Mouse (Mus musculus) lung, embryonic 14.5 days (tissue): ENCODE measurements around the gene Mark1. TPM values are rescaled to one million over a fixed set of nuclear protein-coding genes. Genes with fewer than 3 reads are reported as not detected.

Experiments used
- ATAC-seq: fragments of 200-750 bp; cut with Nextera tagmentation; 2 replicates; pipeline ENCODE4 v1.8.0; 2017; ENCODE audit warnings: mild to moderate bottlenecking, moderate TSS enrichment, moderate library complexity; ENCODE audit not compliant: insufficient read depth
- DNase-seq: peaks from one replicate; pipeline ENCODE4 v3.0.0-alpha.2; 2015
- H3K27ac ChIP-seq: fragments of 300-500 bp; sonication (generic); 2 replicates; pipeline ENCODE4 v1.5.1; 2014; ENCODE audit warnings: low read depth, mild to moderate bottlenecking, moderate library complexity
- H3K27me3 ChIP-seq: fragments of 300-500 bp; sonication (generic); 2 replicates; pipeline ENCODE4 v1.6.1; 2014; ENCODE audit warnings: low read length, control low read depth; ENCODE audit not compliant: insufficient read depth
- H3K36me3 ChIP-seq: fragments of 300-500 bp; sonication (generic); 2 replicates; pipeline ENCODE4 v1.6.1; 2014; ENCODE audit warnings: control low read depth; ENCODE audit not compliant: insufficient read depth
- H3K4me1 ChIP-seq: fragments of 300-500 bp; sonication (generic); 2 replicates; pipeline ENCODE4 v1.6.1; 2014; ENCODE audit warnings: antibody characterized with exemption, control low read depth; ENCODE audit not compliant: insufficient read depth
- H3K4me2 ChIP-seq: fragments of 300-500 bp; sonication (generic); 2 replicates; pipeline ENCODE4 v1.6.1; 2014; ENCODE audit warnings: mild to moderate bottlenecking
- H3K4me3 ChIP-seq: fragments of 300-500 bp; sonication (generic); 2 replicates; pipeline ENCODE4 v1.5.1; 2014; ENCODE audit warnings: low read depth, low read length
- H3K9ac ChIP-seq: fragments of 300-500 bp; sonication (generic); 2 replicates; pipeline ENCODE4 v1.6.1; 2014
- H3K9me3 ChIP-seq: fragments of 300-500 bp; sonication (generic); 2 replicates; pipeline ENCODE4 v1.6.1; 2016; ENCODE audit warnings: low read depth, low read length, control low read depth
- CTCF ChIP-seq: IDR thresholded peaks from 2 replicates; pipeline ENCODE4 v1.5.1; 2016; ENCODE audit warnings: antibody characterized with exemption, low read depth
- WGBS: fragments of 180-500 bp; shearing (Covaris S2); extraction: QIAGEN DNeasy Blood & Tissue Kit; methylation state at CpG from one replicate; pipeline ENCODE4 v1.1.7; 2014; 5-methylcytosine and 5-hydroxymethylcytosine counted together
- polyA plus RNA-seq: library from polyadenylated mRNA; unstranded; fragments of >200 nt; fragmentation: Nextera tagmentation; extraction: Ambion mirVana; gene quantifications from 2 replicates; pipeline ENCODE4 v1.2.1, GENCODE M21; 2014

The Mark1 gene
- polyA plus RNA-seq, 1 experiment from 2014 or later, result 3.0 TPM

DNA sequence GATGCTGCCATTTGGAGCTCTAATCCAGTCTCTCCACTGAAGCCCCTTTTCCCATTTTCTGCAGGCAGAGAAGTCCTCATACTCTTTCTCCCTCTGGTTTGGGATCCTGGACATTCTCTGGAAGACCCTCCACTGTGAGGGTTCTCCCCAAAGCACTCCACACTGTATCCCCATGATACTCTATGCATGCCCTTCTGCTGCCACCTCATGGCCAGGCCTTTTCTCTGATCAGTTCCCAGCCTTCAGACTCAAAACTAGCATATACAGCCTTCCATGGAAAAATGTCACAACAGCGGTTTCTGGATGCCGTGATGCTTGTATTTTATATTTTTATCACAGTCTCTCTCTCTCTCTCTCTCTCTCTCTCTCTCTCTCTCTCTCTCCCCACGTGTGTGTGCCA lies 107.4 kb downstream of the Mark1 start:
- no peak for ATAC-seq
- Histone ChIP-seq H3K36me3 (no peaks in the 10 kb centered on the region; the same call in 1 of the 2 replicates), H3K27ac (no peak overlapping the region), H3K9me3 (no peaks in the 10 kb centered on the region), H3K27me3 (no peaks in the 10 kb centered on the region), H3K9ac (no peak overlapping the region), H3K4me2 (no peak overlapping the region), H3K4me3 (no peak overlapping the region), H3K4me1 (no peaks in the 10 kb centered on the region)
- TF ChIP-seq CTCF, result peak; percentile 49
- WGBS, result 68% methylated on average over 3 of the region's 3 CpGs
- DNase-seq, result peak; percentile 38

DNA sequence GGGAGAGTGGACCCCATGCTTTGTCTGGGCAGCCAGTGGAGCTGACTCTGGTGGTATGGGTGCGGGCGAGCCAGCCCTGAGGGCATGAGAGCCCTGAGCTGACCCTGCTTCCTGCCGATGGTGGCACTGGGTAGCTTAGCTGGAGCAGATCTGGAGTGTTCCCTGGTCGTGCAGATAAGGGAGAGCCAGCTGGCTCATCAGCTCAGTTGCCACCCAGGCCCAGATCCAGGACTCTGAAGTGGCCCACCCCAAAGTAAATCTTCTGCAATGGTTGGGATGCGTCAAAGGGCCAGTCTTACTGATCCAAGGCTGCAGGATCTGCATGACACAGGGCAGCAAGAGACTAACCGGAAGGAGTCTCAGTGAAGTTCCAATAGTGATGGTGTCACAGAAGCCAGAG lies 109.9 kb downstream of the Mark1 start:
- Histone ChIP-seq H3K27ac (no peak overlapping the region), H3K4me3 (no peak overlapping the region), H3K4me2 (no peak overlapping the region), H3K36me3 (no peaks in the 10 kb centered on the region), H3K27me3 (no peaks in the 10 kb centered on the region), H3K4me1 (no peaks in the 10 kb centered on the region), H3K9me3 (no peaks in the 10 kb centered on the region), H3K9ac (no peak overlapping the region)
- DNase-seq, result no peak
- TF ChIP-seq CTCF, result no peak
- 77% methylated on average over 6 of the region's 6 CpGs for WGBS
- no peak for ATAC-seq

DNA sequence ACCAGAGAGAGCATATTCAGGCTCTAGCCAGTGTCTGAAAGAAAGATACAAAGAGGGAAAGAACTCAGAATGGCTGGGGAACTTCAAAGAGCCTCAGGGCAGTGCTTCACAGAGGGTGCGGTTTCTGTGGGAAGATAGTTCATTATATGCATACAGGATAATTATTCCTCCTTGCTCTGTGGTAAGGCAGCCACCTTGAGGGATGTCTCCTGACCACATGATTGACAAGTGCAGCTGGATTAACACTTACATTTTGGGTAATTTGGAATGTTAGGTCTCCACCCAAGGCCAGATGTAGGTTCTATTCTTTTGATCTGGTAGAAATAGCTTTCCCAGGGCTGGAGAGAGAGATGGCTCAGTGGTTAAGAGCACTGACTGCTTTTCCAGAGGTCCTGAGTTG lies 113.2 kb downstream of the Mark1 start:
- Histone ChIP-seq H3K9ac (no peak overlapping the region), H3K4me1 (no peaks in the 10 kb centered on the region), H3K9me3 (no peaks in the 10 kb centered on the region), H3K4me3 (no peak overlapping the region), H3K36me3 (no peaks in the 10 kb centered on the region), H3K27me3 (peaks cover 32% of the 10 kb centered on the region), H3K4me2 (no peak overlapping the region), H3K27ac (no peak overlapping the region)
- ATAC-seq (no peak), DNase-seq (no peak)
- WGBS, result 68% methylated on average over 1 of the region's 1 CpGs
- no peak for TF ChIP-seq CTCF

DNA sequence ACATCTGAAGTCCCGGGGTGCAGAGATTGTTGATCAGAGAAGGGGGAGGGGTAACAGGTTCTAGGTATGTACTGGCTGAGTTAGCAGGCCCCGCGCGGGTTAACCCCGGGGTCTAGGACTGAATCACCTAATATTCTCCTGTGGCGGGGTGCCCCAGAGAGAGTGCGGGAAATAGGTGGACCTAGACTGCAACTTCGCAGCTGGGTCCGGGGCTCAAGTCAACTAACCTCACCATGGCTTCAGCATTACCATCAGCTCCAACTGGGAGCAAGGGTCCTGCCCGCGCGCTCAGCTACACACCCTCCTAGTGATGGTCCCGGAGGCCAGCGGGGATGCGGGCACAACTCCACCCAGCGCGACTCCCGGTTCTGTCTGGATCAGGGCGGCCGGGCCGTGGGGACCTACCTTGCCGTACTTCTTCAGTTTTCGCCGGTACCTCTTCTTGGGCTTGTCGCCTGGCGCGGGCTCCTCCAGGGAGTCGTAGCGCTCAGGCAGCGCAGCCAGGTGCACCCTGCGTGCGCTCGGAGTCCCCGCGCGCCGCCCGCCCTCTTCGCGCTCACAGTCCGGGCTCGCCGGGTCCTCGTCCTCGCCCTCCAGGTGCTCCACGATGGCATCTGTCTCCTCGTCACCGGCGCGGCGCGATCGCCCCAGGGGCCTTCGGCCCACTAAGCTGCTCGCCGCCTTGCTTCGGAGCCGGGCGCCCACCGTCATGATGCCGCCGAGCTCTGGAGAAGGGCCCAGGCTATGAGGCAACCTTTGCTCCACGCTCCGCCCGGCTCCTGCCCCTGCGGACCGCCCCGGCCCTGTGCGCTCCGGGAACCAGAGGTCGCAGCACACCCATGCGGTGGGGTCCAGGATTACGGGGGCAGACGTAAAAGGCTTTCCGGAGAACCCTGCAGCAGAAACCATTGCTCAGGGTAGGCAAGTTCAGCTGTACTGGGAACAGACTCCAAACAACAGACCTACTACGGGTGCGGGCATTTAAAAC lies 116.8 kb downstream of the Mark1 start, which contains the start of gene C130074G19Rik:
C130074G19Rik (minus strand) TSS at position 938 of the 988 bp plus-strand sequence.
- Histone ChIP-seq H3K4me2 (peak within 1 kb of the TSS; percentile 79), H3K27ac (no peak within 1 kb of the TSS), H3K4me3 (peak within 1 kb of the TSS; percentile 51), H3K9ac (peak within 1 kb of the TSS; percentile 53), H3K36me3 (no peaks in the 10 kb centered on the region), H3K9me3 (no peaks in the 10 kb centered on the region), H3K27me3 (peaks cover 38% of the 10 kb centered on the region), H3K4me1 (no peaks in the 10 kb centered on the region)
- ATAC-seq (peak; percentile 93), DNase-seq (peak; percentile 76)
- TF ChIP-seq CTCF, result peak; percentile 68
- 3% methylated on average over 77 of the region's 77 CpGs for WGBS

DNA sequence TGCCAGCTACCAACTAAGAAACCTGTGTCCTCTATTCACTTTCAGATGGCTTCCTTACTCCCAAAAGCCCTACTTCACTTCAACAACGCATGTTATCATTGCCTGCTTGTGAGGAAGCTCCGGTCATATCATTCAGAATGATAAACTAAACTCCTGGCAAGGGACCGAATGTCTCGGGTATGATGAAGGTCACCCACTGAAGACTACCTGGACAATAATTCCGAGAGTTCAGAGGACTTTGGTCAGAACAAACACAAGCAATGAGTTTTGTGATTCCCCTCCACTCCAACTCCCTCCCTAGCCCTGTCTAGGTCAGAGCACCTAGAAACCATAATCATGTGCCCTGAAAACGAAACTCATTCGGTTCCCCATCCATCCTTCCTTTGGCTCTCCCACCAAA lies 117.5 kb downstream of the Mark1 start:
- H3K36me3 ChIP-seq, result no peaks in the 10 kb centered on the region
- DNase-seq (no peak), ATAC-seq (no peak)
- H3K9me3 ChIP-seq, result no peaks in the 10 kb centered on the region
- no peak for TF ChIP-seq CTCF
- H3K4me1 ChIP-seq, result no peaks in the 10 kb centered on the region
- peak overlapping the region; percentile 51 for H3K4me3 ChIP-seq
- H3K4me2 ChIP-seq, result peak overlapping the region; percentile 79
- WGBS, result 53% methylated on average over 7 of the region's 7 CpGs
- H3K27ac ChIP-seq, result no peak overlapping the region
- peaks cover 38% of the 10 kb centered on the region for H3K27me3 ChIP-seq
- H3K9ac ChIP-seq, result no peak overlapping the region

DNA sequence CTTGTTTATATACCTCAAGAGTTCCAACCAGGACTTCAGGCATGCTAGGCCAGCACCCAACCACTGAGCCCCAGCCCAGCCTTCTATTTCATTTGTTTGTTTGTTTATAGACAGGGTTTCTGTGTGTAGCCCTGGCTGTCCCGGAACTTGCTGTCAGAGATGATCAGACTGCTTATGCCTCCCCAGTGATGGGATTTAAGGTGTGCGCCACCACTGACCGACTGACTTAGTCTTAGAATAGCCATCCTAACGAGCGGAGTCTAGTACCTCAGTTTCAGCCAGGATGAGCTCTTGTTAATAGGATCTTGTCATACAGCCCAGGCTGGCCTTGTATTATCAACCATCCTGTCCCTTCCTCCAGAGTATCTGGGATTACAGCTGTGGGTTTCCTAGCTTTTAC lies 118.2 kb downstream of the Mark1 start:
- TF ChIP-seq CTCF, result no peak
- Histone ChIP-seq H3K9ac (no peak overlapping the region), H3K4me3 (peak overlapping the region; percentile 51; the same call in 1 of the 2 replicates), H3K4me2 (peak overlapping the region; percentile 79), H3K27me3 (peaks cover 38% of the 10 kb centered on the region), H3K27ac (no peak overlapping the region), H3K36me3 (no peaks in the 10 kb centered on the region), H3K9me3 (no peaks in the 10 kb centered on the region), H3K4me1 (no peaks in the 10 kb centered on the region)
- 79% methylated on average over 5 of the region's 5 CpGs for WGBS
- no peak for ATAC-seq
- DNase-seq, result no peak

DNA sequence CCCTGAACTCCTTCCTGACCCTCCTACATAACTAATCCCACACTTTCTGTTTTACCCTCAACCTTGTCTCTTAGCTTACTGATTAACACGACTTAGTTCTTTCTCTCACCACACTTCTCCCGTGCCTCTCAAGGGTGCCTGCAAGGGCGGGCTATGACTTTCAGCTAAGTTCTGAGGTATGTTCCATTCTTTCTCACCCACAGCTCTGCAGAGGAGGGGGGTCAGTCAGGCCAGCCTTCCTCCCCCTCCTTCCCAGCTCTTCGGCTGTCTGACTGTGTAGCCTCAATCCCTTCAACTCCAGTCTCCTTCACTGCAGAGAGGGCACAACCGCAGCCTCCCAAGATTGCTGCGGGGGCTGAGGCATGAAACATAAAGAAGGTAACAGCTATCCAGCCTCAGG lies 120.5 kb downstream of the Mark1 start:
- Histone ChIP-seq H3K4me1 (no peaks in the 10 kb centered on the region), H3K9me3 (no peaks in the 10 kb centered on the region), H3K9ac (no peak overlapping the region), H3K4me2 (no peak overlapping the region), H3K36me3 (no peaks in the 10 kb centered on the region), H3K27me3 (peaks cover 33% of the 10 kb centered on the region), H3K27ac (no peak overlapping the region), H3K4me3 (no peak overlapping the region)
- 69% methylated on average over 6 of the region's 6 CpGs for WGBS
- DNase-seq (no peak), ATAC-seq (no peak)
- TF ChIP-seq CTCF, result no peak
